Mouse (Mus musculus): Measurements from ENCODE around the gene Map2k4.

Map2k4 gene

GRCm38 (mm10) chr11:65788154-65788553 is at the start of gene Map2k4:
Map2k4 (minus strand) TSS chr11:65788297.
- peak; percentile 96 for DNase-seq (ENCODE audit: low spot score)

- DNase-seq (ENCODE audit: low spot score), result no peak
These were observed 36.5 kb upstream of the Map2k4 start for GRCm38 (mm10) chr11:65824556-65824955.

DNA sequence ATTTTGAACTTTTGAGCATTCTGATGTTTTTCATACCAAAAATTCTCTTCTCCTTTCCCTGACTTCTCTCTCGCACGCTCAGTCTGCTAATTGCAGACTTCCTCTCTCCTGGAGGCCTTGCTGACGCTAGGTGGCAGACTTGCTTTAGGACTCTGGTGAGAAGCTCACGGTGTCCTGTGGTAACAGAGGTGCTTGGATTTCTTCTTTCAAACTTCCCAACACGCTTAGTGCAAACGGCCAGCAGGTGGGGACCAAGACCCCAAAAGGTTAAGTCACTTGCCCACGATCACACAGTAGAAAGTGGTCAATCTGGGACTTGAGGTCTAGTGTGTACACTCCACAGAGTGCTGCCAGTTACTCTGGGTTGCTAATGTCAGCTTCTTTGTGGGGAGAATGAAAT is 32.8 kb upstream of the Map2k4 start:
- DNase-seq (ENCODE audit: low spot score), result peak; percentile 85

- DNase-seq (ENCODE audit: low spot score), result no peak
These were observed 32.2 kb upstream of the Map2k4 start for GRCm38 (mm10) chr11:65820280-65820679.

- no peak for DNase-seq (ENCODE audit: low spot score)
These were observed 30.1 kb upstream of the Map2k4 start for GRCm38 (mm10) chr11:65818193-65818592.

DNA sequence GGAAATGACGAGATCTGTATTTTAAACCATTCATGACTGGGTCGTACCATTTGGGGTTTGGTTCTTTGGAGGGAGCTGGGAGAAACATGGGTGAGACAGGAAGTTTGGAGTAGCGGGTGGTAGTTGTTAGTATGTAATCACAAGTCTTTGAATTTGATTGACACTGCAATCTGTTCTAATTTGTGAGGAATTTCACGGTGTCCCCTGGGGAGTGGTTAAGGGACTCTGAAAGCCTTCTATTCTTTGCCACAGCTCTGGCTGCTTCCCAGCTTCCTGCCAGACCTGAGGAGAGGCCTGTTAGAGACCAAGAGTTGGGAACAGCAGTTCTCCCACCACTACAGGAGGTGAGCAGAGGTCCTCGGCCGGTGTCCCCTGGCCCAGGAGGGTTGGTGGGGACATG is 28.1 kb upstream of the Map2k4 start:
- no peak for DNase-seq (ENCODE audit: low spot score)

DNA sequence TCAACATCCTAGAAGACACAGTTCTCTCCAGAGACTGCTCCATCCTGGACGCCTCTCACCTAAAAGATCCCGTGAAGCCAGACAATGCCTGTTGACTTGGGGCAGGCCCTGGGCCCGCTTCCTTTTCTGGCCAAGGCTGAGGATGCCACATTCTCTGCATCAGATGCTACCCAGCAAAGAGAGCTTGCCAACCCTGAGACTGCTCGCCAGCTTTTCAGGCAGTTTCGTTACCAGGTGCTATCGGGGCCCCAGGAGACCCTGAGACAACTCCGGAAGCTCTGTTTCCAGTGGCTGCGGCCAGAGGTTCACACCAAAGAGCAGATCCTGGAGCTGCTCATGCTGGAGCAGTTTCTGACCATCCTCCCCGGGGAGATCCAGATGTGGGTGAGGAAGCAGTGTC is 26.3 kb upstream of the Map2k4 start:
- no peak for DNase-seq (ENCODE audit: low spot score)

- no peak for DNase-seq (ENCODE audit: low spot score)
These were observed 24.0 kb upstream of the Map2k4 start for GRCm38 (mm10) chr11:65812088-65812487.

DNA sequence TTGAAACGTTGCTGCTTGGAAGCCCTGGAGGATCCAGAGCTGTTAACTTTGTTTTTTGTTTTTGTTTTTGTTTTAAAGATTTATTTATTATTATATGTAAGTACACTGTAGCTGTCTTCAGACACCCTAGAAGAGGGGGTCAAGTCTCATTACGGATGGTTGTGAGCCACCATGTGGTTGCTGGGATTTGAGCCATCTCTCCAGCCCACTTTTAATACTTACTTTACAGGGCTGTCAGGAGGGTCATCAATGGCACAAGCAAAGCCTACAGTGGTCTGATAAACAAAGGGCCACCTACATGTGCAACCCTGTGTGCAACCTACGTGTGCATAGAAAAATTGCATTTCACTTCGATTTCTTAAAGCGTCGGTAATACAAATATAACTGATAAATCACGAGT is 19.5 kb upstream of the Map2k4 start:
- no peak for DNase-seq (ENCODE audit: low spot score)

GRCm38 (mm10) chr11:65806909-65807504 is 18.9 kb upstream of the Map2k4 start, which contains the start of gene Zkscan6:
Zkscan6 (plus strand) TSS chr11:65807175.
- DNase-seq (ENCODE audit: low spot score), result peak; percentile 88

DNA sequence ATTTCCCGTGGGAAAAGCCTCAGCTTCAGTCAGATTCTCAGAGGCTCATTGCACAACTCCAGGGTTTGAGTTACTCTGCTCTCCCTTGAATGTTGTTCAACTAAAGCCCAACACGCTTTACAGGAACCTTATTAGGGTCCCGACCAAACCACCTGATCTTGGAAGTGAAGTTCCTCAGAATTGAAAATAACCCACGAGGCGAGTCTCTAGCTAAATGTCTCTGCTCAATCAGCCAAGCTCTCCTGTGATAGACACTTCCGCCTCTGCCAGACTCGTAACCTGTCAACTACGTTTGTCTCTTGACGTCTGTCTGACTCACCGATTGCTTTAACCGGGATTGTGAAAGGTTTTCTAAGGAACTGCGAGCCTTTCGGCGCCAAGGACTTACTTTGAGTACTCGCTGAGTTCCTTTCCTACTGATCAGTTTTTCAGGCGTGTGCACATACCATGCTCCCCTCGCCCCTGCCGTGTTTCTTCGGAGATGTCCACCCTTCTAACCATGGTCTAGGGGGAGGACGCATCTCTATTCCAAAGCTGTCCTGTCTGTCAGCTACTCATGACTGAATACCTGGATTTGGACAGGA is 18.3 kb upstream of the Map2k4 start:
- DNase-seq (ENCODE audit: low spot score), result no peak

GRCm38 (mm10) chr11:65801899-65802298 is 13.8 kb upstream of the Map2k4 start:
- no peak for DNase-seq (ENCODE audit: low spot score)

DNA sequence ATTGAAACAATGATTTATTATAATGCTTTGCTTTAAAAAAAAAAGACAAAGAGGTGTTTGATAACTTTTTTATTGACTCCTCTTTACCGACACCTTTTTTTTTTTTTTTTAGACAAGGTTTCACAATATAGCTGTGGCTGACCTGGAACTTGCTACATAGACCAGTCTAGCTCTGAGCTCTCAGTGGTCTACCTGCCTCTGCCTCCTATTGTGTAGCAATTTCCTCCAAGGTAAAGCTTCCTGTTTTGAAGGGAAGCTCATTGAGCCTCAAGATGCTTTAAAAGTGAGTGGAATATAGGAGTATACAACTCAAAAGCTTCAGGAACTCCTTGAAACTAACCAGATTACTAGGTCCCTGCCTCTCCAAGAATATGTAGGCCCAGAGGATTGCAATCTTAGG is 7.8 kb upstream of the Map2k4 start:
- no peak for DNase-seq (ENCODE audit: low spot score)

DNA sequence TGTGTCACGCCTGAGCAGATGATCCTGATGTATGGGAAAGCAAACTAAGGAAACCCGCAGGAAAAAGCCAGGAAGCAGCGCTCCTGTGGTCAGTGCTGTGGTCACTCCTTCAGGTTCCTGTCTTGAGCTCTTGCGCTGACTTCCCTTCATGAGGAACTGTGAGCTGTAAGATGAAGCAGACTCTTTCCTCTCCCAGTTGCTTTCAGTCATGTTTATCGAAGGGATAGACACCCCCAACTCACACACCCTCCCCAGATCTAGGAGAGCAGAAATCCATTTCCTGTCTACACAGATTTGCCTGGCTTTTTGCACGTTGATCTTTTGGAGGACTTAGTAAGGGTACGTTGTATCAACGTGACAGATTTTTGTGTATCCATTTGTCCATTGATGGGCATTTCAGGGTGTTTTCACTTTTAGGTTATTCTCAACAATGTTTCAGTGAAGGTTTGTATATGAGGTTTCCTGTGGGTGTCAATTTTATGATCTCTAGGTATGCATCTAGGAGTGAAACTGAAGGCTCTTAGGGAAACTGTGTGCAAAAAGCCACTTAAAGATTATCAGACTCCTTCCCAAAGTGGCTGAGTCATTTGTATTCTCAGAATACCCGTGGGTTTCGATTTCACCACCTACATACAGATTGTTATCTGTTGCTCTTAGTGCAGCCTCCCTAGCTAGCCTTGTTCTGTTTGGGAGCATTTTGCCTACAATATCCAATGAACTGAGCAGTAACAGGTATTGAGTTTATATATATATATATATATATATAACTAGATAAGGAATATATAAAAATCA is 6.5 kb upstream of the Map2k4 start:
- no peak for DNase-seq (ENCODE audit: low spot score)

DNA sequence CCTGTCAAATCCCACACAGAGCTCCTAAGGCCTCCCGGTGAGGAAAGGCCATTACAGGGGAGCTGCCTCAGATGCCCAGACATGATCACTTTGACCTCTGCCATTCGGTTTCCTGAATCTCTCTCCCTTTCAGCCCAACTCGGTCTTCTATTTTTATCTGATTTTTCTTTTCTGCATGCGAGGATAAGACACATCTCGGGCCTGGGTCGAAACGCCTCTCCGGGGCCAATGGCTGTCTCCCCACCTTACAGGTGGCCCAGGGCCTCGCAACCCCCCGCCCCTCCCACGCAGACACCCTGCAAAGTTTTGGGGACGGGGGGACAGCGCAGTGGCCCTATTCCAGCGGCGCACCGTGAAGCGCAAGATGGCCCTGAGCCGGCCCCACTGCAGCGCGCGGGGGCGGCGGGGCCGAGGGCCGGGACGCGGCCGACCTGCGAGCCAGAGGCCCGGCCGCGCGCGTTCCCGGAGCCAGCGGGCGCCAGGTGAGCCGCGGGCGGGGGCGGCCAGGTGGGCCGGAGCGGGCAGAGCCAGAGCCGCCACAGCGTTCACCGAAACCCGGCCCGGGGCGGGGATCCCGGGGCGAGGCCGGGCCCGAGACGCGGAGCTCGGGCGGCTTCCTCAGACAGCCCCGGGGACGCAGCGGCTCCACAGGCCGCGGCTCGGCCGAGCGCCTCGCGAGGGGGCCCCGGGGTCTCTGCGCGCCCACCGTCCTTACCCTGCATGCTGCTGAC is 511 bp downstream of the Map2k4 start:
- DNase-seq (ENCODE audit: low spot score), result peak; percentile 65

GRCm38 (mm10) chr11:65786160-65786559 is 1.9 kb downstream of the Map2k4 start:
- no peak for DNase-seq (ENCODE audit: low spot score)

- no peak for DNase-seq (ENCODE audit: low spot score)
These were observed 6.5 kb downstream of the Map2k4 start for GRCm38 (mm10) chr11:65781596-65781995.

GRCm38 (mm10) chr11:65779578-65779977 is 8.5 kb downstream of the Map2k4 start:
- DNase-seq (ENCODE audit: low spot score), result no peak

GRCm38 (mm10) chr11:65779066-65779465 is 9.0 kb downstream of the Map2k4 start:
- DNase-seq (ENCODE audit: low spot score), result no peak

DNA sequence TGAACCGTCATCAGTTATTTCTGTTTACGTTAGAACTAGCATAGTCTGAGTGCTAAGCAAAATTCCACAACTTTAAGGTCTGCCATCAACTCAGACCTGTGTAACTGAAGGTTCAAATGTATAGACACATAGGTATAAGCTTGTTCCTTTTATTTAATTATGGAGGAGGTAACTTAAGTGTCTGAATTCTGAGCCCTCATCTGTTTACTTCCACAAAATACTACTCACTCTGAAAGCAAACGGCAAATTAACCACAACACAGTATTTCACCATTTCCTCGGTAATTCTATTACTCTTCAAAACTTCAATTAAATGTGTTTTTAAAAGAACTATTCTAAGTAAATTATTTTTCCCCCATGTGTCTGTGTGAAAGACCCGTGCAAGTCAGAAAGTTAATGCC is 10.3 kb downstream of the Map2k4 start:
- no peak for DNase-seq (ENCODE audit: low spot score)

- DNase-seq (ENCODE audit: low spot score), result no peak
These were observed 11.0 kb downstream of the Map2k4 start for GRCm38 (mm10) chr11:65776906-65777611.
